Mouse (Mus musculus) thymus, postnatal 10 days (tissue): ENCODE results near the gene Hspd1.
"Not testable (repeated sequence)": the region's sequence is repeated elsewhere in the genome, so short reads cannot be mapped to it uniquely, and the experiment has no call there.

Experiments used
- DNase-seq, 2 experiments: peaks; one replicate each; pipeline ENCODE4 v3.0.0; 2021; ENCODE audit warnings: low spot score in 2 of 2

The Hspd1 gene

DNA sequence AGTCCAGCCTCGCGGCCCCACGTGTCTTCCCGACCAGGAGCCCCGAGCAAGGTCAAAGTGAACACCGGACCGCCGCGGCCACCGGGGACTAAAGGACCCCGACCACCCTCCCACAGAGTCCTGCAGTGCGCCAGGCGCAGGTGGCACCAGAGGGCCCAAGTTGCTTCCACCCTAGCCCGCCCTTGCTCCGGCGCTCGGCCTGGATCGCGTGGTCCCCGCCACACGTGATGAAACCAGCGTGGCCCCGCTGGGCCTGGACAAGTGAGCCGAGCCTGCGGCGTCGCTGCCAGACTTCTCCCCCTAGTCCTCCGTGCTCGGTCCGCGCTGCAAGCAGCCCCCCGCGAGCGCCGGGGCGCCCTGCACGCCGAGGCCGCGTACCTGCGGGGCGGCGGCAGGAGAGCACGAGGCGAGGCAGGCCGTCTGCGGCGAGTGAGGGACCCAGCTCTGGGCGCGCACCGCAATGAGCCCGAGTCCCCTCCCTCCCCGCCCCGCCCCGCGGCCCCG lies 590 bp downstream of the Hspd1 start:
- DNase-seq, result no peak

DNA sequence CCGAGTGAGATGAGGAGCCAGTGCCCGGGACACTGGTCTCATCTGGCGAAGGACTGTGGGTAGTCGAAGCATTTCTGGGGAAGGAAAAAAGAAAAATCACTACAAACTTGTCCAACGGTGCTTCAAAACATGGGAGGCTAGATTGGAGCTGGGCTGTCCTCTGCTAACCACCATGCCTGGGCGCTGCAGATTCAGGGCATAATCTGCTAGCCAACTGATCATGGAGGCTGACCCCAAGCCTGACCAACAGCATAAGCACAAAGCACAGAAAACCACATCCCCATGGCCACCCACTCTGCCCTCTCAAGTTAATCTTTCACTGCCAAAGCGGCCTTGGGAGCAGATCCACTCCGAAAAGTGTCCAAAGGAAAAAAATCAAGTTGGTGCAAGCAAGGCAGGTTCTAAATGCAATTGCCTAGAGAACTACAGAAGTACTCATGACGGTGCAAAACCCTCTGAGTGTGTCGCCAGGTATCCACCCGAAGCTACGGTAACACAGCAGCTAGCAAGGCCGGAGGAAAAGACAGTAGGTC lies 1.1 kb downstream of the Hspd1 start:
- DNase-seq, result peak in 1 of 2 experiments; percentile 4

DNA sequence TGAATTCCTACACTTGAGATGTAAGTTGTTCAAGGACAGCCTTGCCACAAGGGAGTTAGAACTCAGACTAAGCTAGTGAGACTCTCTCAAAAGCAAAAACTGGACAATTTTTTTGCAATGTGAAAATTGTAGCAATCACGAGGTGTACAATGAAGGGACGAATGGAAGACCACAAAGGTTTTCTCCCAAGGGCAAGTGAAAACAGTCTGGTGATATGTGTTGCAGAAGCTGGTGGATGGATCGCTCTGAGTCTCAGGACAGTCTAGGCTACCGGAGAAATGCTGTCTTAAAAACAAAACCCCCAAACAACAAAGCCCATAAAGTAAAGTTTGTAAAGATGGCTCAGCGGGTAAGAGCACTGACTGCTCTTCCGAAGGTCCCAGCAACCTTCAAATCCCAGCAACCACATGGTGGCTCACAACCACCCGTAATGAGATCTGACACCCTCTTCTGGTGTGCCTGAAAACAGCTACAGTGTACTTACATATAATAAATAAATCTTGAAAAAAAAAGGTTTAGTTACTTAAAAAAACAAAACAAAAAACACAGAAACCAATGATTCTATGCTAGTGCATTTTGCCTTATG lies 2.2 kb downstream of the Hspd1 start:
- no peak for DNase-seq

DNA sequence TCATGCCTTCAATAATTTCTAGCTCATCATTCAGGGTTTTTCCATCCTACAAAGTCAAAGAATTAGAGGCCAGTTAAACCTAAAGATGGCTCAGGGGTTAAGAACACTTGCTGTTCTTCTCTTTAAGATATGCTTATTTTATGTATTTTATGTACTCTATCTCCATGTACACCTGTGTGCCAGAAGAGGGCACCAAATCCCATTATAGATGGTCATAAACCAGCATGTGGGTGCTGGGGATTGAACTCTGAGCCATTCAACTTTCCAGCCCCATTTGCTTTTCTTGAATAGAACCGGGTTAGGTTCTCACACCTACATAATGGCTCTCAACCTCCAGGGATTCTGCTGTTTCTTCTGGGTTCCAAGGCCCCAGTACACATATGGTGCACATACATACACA lies 5.9 kb downstream of the Hspd1 start:
- no peak for DNase-seq

DNA sequence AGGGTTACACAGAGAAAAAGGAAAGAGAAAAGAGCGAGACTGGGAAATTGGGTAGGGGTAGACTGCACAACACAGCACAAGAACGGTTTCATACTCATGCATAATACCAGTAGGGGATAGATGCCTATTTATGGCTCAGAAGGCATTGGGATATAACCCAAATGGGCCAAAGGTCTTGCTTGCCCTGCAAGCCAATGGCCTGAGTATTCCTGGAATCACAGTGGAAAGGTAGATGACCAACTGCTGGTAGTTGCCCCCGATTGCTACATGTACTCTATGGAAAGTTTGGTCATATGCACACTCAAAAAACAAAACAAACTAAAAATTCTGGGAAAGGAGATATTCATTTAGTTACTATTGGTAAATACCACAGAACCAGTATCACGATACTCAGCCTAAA lies 8.4 kb downstream of the Hspd1 start:
- no peak for DNase-seq

DNA sequence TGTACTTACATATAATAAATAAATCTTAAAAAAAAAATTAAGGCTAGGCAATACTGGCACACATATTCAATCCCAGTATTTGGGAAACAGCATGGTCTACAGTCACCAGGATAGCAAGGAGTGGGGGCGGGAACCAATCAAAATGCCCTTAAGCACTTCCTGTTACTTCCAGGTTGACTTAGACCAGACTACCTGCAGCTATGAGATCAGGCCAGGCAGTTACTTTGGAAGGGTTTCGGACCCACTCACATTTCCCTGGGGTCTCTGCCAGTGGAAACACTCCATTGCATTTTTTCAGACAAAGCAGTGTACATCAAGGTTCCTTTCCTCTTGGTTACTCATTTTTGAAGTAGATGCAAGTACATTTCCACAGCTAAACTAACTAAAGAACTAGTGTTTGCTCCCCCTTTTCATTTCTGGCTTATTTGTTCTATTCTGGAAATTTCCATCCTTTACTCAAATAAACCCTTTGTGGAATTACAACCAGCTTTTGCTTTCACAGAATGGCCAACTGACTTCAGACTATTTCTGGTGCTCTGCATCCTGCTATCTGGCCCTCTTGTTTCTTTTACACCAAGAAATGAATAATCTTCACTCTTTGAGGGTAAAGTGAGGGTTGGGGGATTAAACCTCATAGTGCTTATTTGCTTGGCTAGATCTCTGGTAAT lies 11.1 kb downstream of the Hspd1 start:
- no peak for DNase-seq

DNA sequence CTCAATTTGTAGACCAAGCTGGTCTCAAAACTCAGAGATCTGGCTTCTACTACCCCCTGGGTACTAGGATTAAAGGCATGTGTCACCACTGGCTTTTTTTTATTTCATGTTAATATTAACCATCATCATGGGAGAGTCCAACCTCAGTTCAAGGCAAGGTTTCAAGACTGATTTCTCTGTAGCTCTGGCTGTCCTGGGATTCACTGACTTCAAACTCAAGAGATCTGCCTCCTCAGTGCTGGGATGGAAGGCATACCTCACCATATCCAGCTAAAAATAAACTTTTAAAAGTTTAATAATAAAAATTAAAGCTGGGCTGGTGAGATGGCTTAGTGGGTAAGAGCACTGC lies 11.7 kb downstream of the Hspd1 start:
- DNase-seq, result no peak

DNA sequence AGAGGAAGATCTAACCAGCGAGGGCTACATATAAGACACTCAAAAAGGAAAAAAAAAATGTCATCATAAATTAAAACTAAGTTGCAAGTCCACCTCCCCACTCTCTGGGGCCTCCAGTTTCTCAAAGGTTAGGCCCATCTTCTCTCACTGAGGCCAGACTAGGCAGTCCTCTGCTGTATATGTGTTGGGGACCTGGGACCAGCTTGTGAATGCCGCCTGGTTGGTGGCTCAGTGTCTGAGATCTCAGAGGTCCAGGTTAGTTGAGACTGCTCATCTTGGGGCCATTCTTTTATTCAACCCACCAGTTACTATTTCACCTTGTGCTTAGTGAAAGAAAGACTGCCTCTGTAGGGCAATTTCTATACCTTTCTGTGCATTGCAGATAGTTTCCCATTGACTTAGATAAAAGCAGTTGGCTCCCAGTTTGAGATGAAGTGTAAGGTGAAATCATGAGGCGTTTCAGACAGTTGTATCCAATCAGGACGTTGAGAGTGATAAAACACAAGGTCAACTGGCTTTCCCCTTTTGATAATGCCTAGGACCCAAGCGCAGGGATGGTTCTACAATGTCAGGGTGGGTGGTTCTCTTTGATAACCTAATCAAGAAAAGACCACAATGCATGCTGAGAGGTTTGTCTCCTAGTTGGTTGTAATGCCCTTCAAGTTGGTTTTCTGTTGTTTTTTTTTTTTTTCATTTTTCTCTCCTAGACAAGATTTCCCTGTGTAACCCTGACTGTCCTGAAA lies 12.2 kb downstream of the Hspd1 start:
- DNase-seq, result no peak

DNA sequence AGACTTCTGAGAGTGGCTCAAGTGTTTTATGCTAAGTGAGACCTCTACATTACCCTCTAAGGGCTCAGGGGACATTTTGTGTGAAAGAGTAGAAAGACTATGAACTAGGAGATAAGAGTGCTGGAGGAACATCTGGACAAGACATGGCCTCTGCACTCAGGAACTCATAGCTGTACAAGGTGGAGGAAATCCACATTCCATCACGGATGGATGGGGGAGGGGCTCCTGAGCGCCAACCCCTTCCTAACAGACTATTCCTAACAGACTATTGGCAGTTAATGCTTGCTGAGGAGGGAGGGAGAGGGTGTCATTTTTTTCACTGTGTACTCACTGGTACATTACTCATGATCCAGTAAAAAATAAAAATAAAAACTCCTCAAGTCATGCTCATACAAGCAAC lies 13.3 kb downstream of the Hspd1 start:
- DNase-seq, result no peak

DNA sequence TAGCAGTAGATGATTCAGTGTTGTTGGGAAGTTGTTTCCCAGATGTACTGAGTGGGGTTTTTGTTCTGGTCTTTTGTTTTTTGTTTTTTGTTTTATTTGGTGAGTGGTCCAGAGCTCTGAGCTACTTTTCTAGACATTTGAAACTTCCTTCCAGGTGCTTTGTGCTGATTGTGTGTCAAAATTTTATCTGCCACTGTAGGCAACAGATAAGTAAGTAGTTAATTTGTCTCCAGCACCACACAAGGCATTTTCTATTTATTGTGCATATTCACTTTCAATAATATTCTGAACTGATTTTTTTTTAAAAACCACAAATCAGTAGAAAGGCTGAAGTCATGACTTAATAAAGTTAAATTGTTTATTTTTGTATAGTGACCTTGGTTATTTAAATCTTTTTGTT lies 15.7 kb downstream of the Hspd1 start:
- not testable (repeated sequence) for DNase-seq

DNA sequence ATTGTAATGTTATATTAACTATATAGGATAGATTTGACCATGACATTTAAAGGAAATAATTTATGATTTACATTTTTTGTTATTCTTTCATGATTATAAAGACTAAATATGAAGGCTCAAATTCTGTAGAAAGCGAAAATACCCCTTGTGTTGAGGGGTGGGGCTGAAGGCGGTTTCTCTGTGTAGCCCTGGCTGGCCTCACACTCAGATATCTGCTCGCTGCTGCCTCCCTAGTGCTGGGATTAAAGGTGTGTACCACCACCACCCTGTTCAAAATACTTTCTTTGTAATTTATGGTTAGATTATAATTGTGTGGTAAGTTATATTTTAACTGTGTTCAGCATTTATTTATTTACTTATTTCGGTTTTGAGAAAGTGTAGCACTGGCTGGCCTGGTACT lies 26.3 kb downstream of the Hspd1 start:
- no peak for DNase-seq

DNA sequence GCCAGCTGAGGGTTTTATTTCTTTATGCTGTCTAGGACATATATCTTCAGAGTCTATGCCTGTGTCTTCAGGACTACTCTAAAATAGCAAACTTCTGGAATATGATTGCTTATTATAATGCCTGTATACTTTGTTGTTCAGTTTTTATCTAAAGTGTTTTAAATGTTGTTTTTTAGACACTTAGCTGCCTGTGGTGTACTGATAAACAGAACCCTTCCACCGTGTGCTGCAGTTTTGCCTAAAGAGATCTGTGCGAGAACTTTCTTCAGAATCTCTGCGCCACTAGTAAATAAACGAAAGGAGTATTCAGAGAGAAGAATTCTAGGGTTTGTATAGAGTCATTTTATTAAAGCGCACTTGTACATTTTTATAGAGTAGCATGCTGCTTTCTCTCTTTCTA lies 26.9 kb downstream of the Hspd1 start:
- no peak for DNase-seq

DNA sequence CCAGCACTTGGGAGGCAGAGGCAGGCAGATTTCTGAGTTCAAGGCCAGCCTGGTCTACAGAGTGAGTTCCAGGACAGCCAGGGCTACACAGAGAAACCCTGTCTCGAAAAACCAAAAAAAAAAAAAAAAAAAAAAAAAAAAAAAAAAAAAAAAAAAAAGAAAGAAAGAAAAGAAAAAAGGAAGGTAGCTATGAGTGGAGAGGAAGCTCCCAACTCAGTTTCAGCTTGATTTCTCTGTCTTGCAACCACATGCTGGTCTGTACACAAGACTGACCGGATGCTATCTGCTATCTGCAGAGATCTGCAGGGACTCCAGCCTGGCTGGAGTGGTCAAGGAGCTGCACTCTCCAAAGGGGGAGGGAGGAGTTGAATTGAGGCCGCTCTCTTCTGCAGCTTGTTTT lies 29.7 kb downstream of the Hspd1 start:
- DNase-seq, result not testable (repeated sequence)

DNA sequence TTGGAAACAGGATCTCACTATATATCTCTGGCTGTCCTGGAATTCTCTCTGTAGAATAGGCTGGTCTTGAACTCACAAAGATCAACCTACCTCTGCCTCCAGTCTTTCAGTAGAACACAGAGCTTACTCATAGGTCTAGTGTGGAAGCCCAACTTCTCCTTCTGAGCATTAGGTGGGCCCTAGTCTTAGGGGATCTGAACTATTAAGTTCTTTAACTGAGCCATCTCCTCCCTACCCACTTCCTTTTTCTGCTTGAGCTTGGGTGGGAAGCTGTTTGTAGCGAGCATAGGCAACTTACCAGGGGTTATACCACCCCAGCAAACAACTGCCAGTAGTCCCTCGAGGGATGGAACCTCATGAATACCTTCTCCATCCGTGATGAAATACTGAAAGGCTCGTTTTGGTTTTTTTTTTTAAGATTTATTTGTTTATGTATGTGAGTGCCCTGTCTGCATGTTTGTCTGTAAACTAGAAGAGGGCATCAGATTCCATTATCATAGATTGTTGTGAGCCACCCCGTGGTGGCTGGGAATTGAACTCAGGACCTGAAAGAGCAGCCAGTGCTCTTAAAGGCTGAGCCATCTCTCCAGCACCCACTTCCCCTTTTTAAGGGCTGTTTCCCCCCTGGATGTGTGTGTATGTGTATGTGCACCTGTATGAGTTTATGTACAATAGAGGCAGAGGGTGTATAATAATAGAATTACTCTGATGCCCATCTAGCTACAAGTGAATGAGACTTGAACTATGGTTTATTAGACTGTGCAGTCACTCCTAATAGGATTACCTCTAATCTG lies 32.5 kb downstream of the Hspd1 start:
- no peak for DNase-seq

DNA sequence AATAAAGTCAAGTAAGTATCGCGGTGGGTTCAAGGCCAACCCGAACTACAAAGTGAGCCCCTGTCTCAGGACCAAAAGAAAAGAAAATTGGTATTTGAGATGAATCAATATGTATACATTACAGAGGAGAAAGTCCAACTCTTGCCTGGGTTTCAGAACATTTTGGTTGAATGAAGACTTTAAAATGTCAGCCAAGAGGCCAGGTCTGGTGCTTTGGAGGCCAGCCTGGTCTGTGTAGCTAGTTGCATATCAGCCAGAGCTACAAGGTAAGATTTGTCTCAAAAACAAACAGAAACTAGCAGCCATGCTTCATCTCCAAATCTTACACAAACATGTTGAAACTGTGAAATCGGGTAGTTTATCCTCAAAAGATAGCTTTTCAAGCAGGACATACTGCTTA lies 34.4 kb downstream of the Hspd1 start:
- DNase-seq, result no peak

DNA sequence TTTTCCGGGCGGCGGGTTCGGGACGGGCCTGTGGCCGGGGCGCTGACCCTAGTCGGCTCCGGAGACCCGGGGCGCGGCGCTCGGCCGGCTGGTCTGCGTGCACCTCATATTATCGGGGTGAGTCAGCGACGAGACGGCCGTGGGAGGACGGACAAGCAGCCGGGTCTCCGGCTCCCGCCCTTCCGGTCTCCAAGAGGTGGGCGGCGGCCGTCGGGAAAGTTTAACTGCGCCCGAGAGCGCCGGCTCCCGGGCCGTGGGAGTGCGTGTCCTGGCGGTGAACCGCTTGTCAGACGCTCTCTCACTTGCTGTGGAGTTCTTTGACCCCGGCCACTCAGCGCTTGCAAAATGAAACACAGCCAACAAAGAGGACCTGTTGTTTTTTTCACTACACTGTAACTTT lies 35.0 kb downstream of the Hspd1 start:
- no peak for DNase-seq

DNA sequence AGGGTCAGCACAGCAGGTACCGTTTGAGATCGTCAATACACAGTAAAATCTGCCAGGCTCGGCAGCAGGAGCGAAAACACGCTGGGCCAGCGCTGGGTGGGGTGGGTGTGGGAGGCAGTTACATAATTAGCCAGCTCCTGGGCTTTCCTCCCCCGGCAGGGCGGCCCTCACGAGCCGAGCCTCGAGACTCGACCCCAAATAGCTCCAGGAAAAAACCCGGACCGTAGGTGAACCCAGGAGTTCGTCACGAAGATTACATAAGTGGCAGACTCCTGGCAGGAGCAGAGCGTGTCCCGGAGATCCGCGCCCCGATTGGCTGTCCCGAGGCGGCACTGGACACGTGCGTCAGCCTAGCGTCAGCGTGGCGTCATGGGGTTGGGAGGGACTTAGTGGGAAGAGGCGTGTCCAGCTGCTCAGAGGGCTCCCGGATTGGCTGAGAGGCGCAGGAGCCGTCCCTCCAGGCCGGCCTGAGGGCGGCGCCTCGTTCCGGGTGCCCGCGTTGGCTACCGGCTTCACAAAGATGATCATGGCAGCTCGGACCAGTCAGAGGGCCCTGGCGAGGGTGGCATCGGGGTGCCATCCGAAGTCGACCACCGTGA lies 35.6 kb downstream of the Hspd1 start, which contains the start of gene Coq10b:
TSS of gene Coq10b (plus strand) at position 416 of the 599 bp plus-strand sequence.
- DNase-seq, result peak; percentile 94 to 95

DNA sequence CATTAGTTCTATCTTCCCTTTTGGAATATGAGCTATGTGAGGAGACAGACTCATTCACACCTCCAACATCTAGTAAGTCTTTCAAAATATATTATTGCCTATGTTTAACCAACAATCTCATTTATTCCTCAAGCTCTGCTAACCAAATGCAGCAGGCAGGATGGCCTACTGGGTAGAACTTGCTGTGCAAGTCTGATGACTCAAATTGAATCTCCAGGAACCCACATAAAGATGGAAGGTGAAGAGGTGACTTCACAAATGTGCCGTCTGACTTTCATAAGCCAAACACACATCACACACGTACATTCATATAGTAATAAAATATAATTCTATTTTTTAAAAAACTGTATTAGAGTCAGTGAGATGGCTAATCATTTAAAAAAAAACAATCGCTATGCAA lies 36.4 kb downstream of the Hspd1 start:
- DNase-seq, result no peak

DNA sequence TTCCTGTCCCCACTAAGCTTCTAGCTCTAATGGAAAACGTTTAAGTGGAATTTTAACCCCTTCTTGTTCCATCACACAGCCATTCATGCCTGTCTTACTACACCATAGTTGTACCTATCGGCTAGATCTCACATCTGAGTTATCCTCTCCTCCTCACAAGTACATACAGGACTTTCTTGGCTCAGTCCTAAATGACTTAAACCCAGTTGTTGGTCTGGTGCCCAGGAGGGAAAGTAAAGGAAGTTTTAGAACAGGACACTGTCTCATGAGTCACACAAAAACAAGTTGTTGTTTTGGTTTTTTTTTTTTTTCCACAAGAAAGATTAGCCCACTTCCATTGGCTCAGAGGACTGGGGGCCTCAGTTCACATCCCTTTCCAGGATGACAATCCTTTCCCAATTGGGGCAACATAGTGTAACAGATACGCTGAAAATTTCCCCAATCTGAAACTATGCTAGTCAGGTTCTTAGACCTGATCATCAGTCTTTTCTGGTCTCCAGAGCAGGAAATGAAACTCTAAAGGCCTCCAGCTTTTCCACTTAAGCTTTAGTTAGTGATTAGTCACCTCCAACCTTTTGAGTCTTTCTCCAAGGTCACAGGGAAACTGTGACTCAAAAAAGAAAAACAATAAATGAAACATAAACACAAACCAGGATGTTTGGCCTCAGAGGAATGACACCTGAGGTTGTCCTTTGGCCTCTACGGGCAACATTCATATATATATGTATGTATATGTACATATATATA lies 39.0 kb downstream of the Hspd1 start:
- no peak for DNase-seq

DNA sequence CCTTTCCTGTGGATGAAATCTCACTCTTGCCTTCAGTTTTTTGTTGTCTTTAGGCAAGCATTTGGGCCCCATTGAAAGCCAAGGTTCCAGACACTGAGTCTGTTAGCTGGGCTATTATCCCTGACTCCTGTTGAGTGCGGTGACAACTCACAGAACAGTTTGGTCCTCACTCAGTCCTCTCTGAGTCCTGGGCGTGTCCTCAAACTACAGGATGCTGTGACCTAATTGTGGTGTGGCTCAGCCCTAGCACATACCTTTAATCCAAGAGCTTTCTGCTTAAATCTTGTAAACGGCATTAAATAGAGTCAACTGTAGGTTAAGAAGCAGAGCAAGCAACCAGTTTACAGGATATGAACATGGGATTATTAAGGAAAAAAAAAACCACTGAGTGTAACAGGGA lies 44.9 kb downstream of the Hspd1 start:
- DNase-seq, result no peak

DNA sequence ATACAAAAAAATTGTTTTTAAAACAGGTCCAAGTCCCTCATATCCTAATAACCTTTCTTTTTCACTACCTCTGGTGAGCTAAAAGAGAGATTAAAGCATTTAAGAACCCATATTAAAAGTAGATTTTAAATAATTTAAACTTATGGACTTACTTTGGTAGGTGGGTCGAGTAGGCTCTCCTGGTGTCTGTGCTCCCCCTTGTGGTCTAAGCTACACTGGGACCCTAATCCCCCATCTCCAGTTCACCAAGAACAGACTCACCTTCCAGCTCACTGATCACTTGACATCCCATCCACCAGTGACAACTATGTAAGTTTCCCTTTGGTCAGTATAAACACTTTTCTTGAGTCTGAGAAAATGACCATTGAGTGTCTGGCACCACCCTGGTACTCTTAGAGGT lies 45.8 kb downstream of the Hspd1 start:
- DNase-seq, result peak in 1 of 2 experiments; percentile 44
